Mouse (Mus musculus): ENCODE data around the gene Cd274. TPM values are rescaled to one million over a fixed set of nuclear protein-coding genes. Genes with fewer than 3 reads are reported as not detected.

Gene Cd274
- polyA plus RNA-seq, 1 experiment from 2014 or later = 1.0 TPM

DNA sequence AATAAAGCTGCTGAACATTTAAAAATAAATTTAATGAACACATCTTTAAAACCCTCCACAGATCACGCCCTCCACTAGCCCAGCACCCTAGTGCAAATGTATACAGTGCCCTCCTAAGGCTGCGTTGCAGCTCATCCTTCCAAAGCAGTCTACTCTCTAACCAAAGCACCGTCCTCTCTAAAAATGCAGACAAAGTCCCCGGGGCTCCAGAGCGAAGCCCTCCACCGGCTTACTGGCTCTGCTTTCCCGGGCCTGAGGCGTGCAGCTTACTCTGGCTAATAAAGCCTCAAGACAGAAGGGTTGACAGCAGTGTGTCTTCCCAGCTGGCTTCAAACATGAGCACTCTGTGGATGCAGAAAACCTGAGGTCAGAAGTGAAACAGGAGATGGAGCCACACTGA, 53.1 kb downstream of the Cd274 start:
- WGBS (ENCODE audit: insufficient replicate concordance) = 67% methylated on average over 8 of the region's 8 CpGs
- H3K9ac ChIP-seq (ENCODE audit: low read depth, low read length) = no peak overlapping the region
- no peak overlapping the region for H3K4me2 ChIP-seq (ENCODE audit: low read depth, low read length)
- no peak for ATAC-seq (ENCODE audit: low read depth)
- H3K4me3 ChIP-seq (ENCODE audit: low read depth, low read length) = no peak overlapping the region
- H3K27me3 ChIP-seq (ENCODE audit: control insufficient read depth, insufficient read depth, low read depth, low read length) = no peaks in the 10 kb centered on the region
- no peaks in the 10 kb centered on the region for H3K9me3 ChIP-seq (replicated peaks; ENCODE audit: control insufficient read depth, low read length)
- H3K36me3 ChIP-seq (ENCODE audit: control insufficient read depth, insufficient read depth) = no peaks in the 10 kb centered on the region
- H3K27ac ChIP-seq (ENCODE audit: low read length) = no peak overlapping the region
- H3K4me1 ChIP-seq (ENCODE audit: control insufficient read depth, low read depth, low read length) = peaks cover 6% of the 10 kb centered on the region

GRCm38 (mm10) chr19:29422013-29422645, 54.9 kb downstream of the Cd274 start:
- Histone ChIP-seq H3K36me3 (ENCODE audit: control insufficient read depth, insufficient read depth) (no peaks in the 10 kb centered on the region), H3K27ac (ENCODE audit: low read length) (no peak overlapping the region), H3K4me2 (ENCODE audit: low read depth, low read length) (no peak overlapping the region), H3K4me1 (ENCODE audit: control insufficient read depth, low read depth, low read length) (peaks cover 6% of the 10 kb centered on the region), H3K4me3 (ENCODE audit: low read depth, low read length) (no peak overlapping the region), H3K27me3 (ENCODE audit: control insufficient read depth, insufficient read depth, low read depth, low read length) (no peaks in the 10 kb centered on the region), H3K9me3 (replicated peaks; ENCODE audit: control insufficient read depth, low read length) (no peaks in the 10 kb centered on the region), H3K9ac (ENCODE audit: low read depth, low read length) (no peak overlapping the region)
- WGBS (ENCODE audit: insufficient replicate concordance) = 78% methylated on average over 16 of the region's 16 CpGs
- ATAC-seq (ENCODE audit: low read depth) = no peak

DNA sequence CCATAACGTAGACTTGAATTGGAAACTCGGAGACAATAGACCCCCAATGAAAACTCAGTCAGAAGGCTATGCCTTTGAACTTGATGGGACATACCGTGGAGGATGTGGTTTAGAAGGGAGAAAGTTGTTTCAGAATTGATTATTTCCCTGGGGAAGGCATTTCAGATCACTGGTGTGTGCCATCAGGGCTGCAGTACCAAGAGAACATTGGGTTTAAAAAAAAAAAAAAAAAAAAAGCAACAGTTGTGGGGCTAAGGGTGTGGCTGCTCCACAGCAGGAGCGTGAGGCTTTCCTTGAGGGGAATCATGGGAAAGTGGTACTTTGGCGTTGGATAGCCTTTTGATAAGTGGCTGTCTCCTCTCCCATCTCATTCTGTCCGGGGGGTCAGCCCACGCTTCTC, 55.5 kb downstream of the Cd274 start:
- no peaks in the 10 kb centered on the region for H3K36me3 ChIP-seq (ENCODE audit: control insufficient read depth, insufficient read depth)
- WGBS (ENCODE audit: insufficient replicate concordance) = 55% methylated on average over 7 of the region's 7 CpGs
- no peak overlapping the region for H3K9ac ChIP-seq (ENCODE audit: low read depth, low read length)
- no peak for ATAC-seq (ENCODE audit: low read depth)
- H3K9me3 ChIP-seq (replicated peaks; ENCODE audit: control insufficient read depth, low read length) = no peaks in the 10 kb centered on the region
- no peak overlapping the region for H3K4me2 ChIP-seq (ENCODE audit: low read depth, low read length)
- H3K4me1 ChIP-seq (ENCODE audit: control insufficient read depth, low read depth, low read length) = peaks cover 6% of the 10 kb centered on the region
- no peak overlapping the region for H3K4me3 ChIP-seq (ENCODE audit: low read depth, low read length)
- H3K27ac ChIP-seq (ENCODE audit: low read length) = no peak overlapping the region
- H3K27me3 ChIP-seq (ENCODE audit: control insufficient read depth, insufficient read depth, low read depth, low read length) = no peaks in the 10 kb centered on the region

DNA sequence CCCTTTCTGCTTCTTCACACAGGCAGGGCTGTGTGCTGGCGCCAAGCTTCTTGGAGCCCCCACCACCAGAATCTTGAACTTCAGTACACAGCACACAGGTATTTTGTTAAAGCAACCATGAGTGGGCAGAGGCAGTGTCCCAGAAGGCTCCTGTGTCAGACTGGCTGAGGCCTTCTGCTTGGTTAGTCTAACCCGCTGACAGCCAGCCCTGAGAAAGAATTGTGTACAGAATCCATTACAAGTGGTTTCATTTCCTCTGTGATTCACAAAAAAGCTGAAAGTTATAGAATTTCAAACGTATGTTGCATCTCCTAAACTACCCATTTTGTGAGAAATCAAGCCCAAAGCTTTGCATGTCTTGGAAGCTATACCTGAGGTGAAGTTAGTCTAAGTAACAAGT, 63.3 kb downstream of the Cd274 start:
- no peak overlapping the region for H3K4me2 ChIP-seq (ENCODE audit: low read depth, low read length)
- ATAC-seq (ENCODE audit: low read depth) = no peak
- WGBS (ENCODE audit: insufficient replicate concordance) = 40% methylated on average over 3 of the region's 3 CpGs

GRCm38 (mm10) chr19:29430953-29431352, 63.7 kb downstream of the Cd274 start:
- H3K4me2 ChIP-seq (ENCODE audit: low read depth, low read length) = no peak overlapping the region
- WGBS (ENCODE audit: insufficient replicate concordance) = 10% methylated on average over 3 of the region's 3 CpGs
- H3K4me1 ChIP-seq (ENCODE audit: control insufficient read depth, low read depth, low read length) = peaks cover 3% of the 10 kb centered on the region; the same call in 1 of the 2 replicates
- no peaks in the 10 kb centered on the region for H3K36me3 ChIP-seq (ENCODE audit: control insufficient read depth, insufficient read depth)
- no peak for ATAC-seq (ENCODE audit: low read depth)
- H3K9me3 ChIP-seq (replicated peaks; ENCODE audit: control insufficient read depth, low read length) = no peaks in the 10 kb centered on the region
- H3K9ac ChIP-seq (ENCODE audit: low read depth, low read length) = no peak overlapping the region
- H3K27ac ChIP-seq (ENCODE audit: low read length) = no peak overlapping the region
- H3K4me3 ChIP-seq (ENCODE audit: low read depth, low read length) = no peak overlapping the region
- no peaks in the 10 kb centered on the region for H3K27me3 ChIP-seq (ENCODE audit: control insufficient read depth, insufficient read depth, low read depth, low read length)

More for the DNA sequence above, 63.3 kb downstream of the Cd274 start:
- Histone ChIP-seq H3K36me3 (ENCODE audit: control insufficient read depth, insufficient read depth) (no peaks in the 10 kb centered on the region), H3K9me3 (replicated peaks; ENCODE audit: control insufficient read depth, low read length) (no peaks in the 10 kb centered on the region), H3K4me1 (ENCODE audit: control insufficient read depth, low read depth, low read length) (peaks cover 3% of the 10 kb centered on the region; the same call in 1 of the 2 replicates), H3K4me3 (ENCODE audit: low read depth, low read length) (no peak overlapping the region), H3K27me3 (ENCODE audit: control insufficient read depth, insufficient read depth, low read depth, low read length) (no peaks in the 10 kb centered on the region), H3K9ac (ENCODE audit: low read depth, low read length) (no peak overlapping the region), H3K27ac (ENCODE audit: low read length) (no peak overlapping the region)

- no peaks in the 10 kb centered on the region for H3K27me3 ChIP-seq (ENCODE audit: control insufficient read depth, insufficient read depth, low read depth, low read length)
- WGBS (ENCODE audit: insufficient replicate concordance) = 69% methylated on average over 18 of the region's 18 CpGs
- no peaks in the 10 kb centered on the region for H3K9me3 ChIP-seq (replicated peaks; ENCODE audit: control insufficient read depth, low read length)
- no peak overlapping the region for H3K4me3 ChIP-seq (ENCODE audit: low read depth, low read length)
- H3K27ac ChIP-seq (ENCODE audit: low read length) = no peak overlapping the region
- ATAC-seq (ENCODE audit: low read depth) = no peak
- no peak overlapping the region for H3K4me2 ChIP-seq (ENCODE audit: low read depth, low read length)
- H3K36me3 ChIP-seq (ENCODE audit: control insufficient read depth, insufficient read depth) = no peaks in the 10 kb centered on the region
- H3K4me1 ChIP-seq (ENCODE audit: control insufficient read depth, low read depth, low read length) = no peaks in the 10 kb centered on the region
- H3K9ac ChIP-seq (ENCODE audit: low read depth, low read length) = no peak overlapping the region
Observed at GRCm38 (mm10) chr19:29436793-29437479, 69.7 kb downstream of the Cd274 start.

Other genes starting within 250 kb of the Cd274 start
- 5.2 and 5.9 TPM in 2 replicates for gene Jak2, start 115.6 kb upstream of the Cd274 start, polyA plus RNA-seq (2015; fragmentation: Nextera tagmentation; extraction: Ambion mirVana)
- 0.91 and 1.1 TPM in 2 replicates for gene Insl6, start 42.1 kb upstream of the Cd274 start, polyA plus RNA-seq (2015; fragmentation: Nextera tagmentation; extraction: Ambion mirVana)
- gene Rln1, start 32.8 kb upstream of the Cd274 start, polyA plus RNA-seq (2015; fragmentation: Nextera tagmentation; extraction: Ambion mirVana) = not detected in 2 replicates
- gene Plgrkt, start 65 bp upstream of the Cd274 start, polyA plus RNA-seq (2015; fragmentation: Nextera tagmentation; extraction: Ambion mirVana) = 33.9 and 34.2 TPM in 2 replicates
- 0.05 and 0.08 TPM in 2 replicates for gene Pdcd1lg2, start 43.5 kb downstream of the Cd274 start, polyA plus RNA-seq (2015; fragmentation: Nextera tagmentation; extraction: Ambion mirVana)
- 3.2 and 3.6 TPM in 2 replicates for gene Ric1, start 154.8 kb downstream of the Cd274 start, polyA plus RNA-seq (2015; fragmentation: Nextera tagmentation; extraction: Ambion mirVana)

All from liver, embryonic 16.5 days (tissue).